Mouse (Mus musculus): Measurements from ENCODE around the gene Cblc.

DNA sequence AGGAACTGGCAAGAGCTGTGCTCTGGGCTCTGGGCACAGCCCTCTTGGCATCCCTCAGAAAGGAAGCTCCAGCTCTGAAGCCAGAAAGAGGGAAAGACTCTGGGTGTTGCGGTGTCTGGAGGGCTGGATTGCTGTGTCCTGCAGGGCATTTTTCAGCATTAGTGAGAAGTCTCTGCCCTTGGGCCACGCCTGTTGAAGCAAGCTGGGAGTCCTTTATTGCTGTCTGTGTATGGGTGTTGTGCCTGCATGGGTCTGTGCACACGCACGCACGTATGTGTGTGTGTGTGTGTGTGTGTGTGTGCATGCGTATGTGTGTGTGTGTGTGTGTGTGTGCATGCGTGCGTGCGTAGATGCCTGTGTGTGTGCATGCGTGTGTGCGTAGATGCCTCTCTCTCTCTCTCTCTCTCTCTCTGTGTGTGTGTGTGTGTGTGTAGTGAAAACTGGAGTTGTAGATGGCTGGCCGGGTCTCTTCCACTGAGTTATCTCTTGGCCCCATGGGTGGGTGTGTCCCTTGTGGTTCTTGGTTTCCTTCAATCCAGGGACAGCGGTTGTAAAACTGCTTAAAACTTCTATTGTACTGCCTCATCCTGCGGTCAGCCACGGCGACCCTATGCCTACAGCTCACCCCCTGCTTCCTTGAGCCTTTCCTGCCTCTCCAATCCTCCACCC is 60.1 kb downstream of the Cblc start:
- TF ChIP-seq POLR2A (IDR thresholded peaks at IDR 0.05; ENCODE audit: insufficient read depth, low read length) (no peak), CTCF (IDR thresholded peaks at IDR 0.05; ENCODE audit: low read depth, low read length) (no peak), EP300 (IDR thresholded peaks at IDR 0.05; ENCODE audit: insufficient read depth, low read depth, low read length) (no peak)

Data from ES-Bruce4 (cell line).